Mouse (Mus musculus) liver, embryonic 16.5 days (tissue): ENCODE results near the gene Pon3. TPM values are rescaled to one million over a fixed set of nuclear protein-coding genes. Genes with fewer than 3 reads are reported as not detected.

ENCODE experiments used
- ATAC-seq: fragments of 200-750 bp; cut with Nextera tagmentation; 2 replicates; pipeline ENCODE4 v1.8.0; 2017; ENCODE audit warnings: low read depth, mild to moderate bottlenecking, moderate number of reproducible peaks, moderate library complexity
- H3K27ac ChIP-seq: fragments of 300-500 bp; sonication (generic); 2 replicates; pipeline ENCODE4 v1.5.1; 2014; ENCODE audit warnings: mild to moderate bottlenecking, low read length
- H3K27me3 ChIP-seq: fragments of 300-500 bp; sonication (generic); 2 replicates; pipeline ENCODE4 v1.6.1; 2014; ENCODE audit warnings: low read depth, low read length, mixed read lengths; ENCODE audit not compliant: control insufficient read depth, insufficient read depth
- H3K36me3 ChIP-seq: fragments of 300-500 bp; sonication (generic); 2 replicates; pipeline ENCODE4 v1.6.1; 2014; ENCODE audit warnings: mild to moderate bottlenecking; ENCODE audit not compliant: control insufficient read depth, insufficient read depth
- H3K4me1 ChIP-seq: fragments of 300-500 bp; sonication (generic); 2 replicates; pipeline ENCODE4 v1.6.1; 2014; ENCODE audit warnings: low read depth, low read length, mixed read lengths; ENCODE audit not compliant: control insufficient read depth
- H3K4me2 ChIP-seq: fragments of 300-500 bp; sonication (generic); 2 replicates; pipeline ENCODE4 v1.6.1; 2014; ENCODE audit warnings: low read depth, low read length, mixed read lengths
- H3K4me3 ChIP-seq: fragments of 300-500 bp; sonication (generic); 2 replicates; pipeline ENCODE4 v1.5.1; 2014; ENCODE audit warnings: low read depth, mild to moderate bottlenecking, low read length
- H3K9ac ChIP-seq: fragments of 300-500 bp; sonication (generic); 2 replicates; pipeline ENCODE4 v1.6.1; 2014; ENCODE audit warnings: low read depth, low read length
- H3K9me3 ChIP-seq: fragments of 300-500 bp; sonication (generic); replicated peaks from 2 replicates; pipeline ENCODE4 v1.6.1; 2016; ENCODE audit warnings: low read length; ENCODE audit not compliant: control insufficient read depth
- WGBS: fragments of 180-500 bp; shearing (Covaris S2); extraction: QIAGEN DNeasy Blood & Tissue Kit; methylation state at CpG from one replicate; pipeline ENCODE4 v1.1.7; 2014; ENCODE audit not compliant: insufficient replicate concordance; 5-methylcytosine and 5-hydroxymethylcytosine counted together
- polyA plus RNA-seq: library from polyadenylated mRNA; unstranded; fragments of >200 nt; fragmentation: Nextera tagmentation; extraction: Ambion mirVana; gene quantifications from 2 replicates; pipeline ENCODE4 v1.2.1, GENCODE M21; 2015

Pon3 gene
- polyA plus RNA-seq, 1 experiment from 2014 or later = 26.6 TPM

DNA sequence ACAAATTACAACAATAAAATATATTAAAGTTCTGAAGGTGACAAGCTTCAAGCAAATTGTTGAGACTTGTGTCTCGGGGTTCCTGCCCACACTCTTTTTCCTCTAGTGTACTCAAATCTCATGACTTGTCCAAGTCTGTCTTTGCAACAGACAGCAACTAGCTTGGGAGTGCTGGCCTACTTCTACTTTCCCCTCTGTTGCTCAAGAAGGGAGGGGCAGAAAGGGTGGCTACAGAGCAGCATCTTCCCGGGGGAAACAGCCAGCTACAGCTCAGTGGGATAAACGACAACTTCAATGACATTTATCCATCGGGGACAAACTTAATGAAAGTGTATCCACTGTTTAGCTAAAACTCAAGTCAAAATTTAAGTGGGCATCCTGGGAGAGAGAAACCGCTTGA lies 36.8 kb upstream of the Pon3 start:
- H3K36me3 ChIP-seq = peaks cover 4% of the 10 kb centered on the region
- peak overlapping the region; percentile 35; the same call in 1 of the 2 replicates for H3K9ac ChIP-seq
- ATAC-seq = no peak
- peak overlapping the region; percentile 21; the same call in 1 of the 2 replicates for H3K4me2 ChIP-seq
- peak overlapping the region; percentile 87 for H3K27ac ChIP-seq
- no peaks in the 10 kb centered on the region for H3K27me3 ChIP-seq
- H3K4me1 ChIP-seq = peaks cover 77% of the 10 kb centered on the region
- 72% methylated on average over 5 of the region's 5 CpGs for whole genome bisulfite sequencing
- H3K9me3 ChIP-seq = no peaks in the 10 kb centered on the region
- no peak overlapping the region for H3K4me3 ChIP-seq

DNA sequence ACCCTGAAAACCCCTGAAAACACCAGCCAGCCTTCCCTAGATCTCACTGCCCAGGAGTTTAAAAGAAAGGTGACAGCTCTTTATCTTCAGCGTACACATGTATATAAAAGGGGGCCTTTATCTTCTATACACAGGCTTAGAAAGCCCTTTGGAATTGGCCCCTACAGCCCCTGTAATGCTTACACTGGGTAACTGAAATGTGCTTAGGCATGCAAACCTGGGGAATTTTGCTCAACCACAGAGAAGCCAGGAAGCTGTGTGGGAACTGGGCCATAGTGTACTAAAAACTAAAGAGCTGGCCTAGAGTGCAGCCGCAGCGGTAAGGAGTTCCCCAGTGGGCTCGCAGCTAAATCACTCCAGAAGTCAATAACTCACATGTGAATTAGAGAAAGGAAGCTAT lies 35.4 kb upstream of the Pon3 start:
- 23% methylated on average over 4 of the region's 4 CpGs for WGBS
- peak overlapping the region; percentile 87 for H3K27ac ChIP-seq
- no peaks in the 10 kb centered on the region for H3K9me3 ChIP-seq
- H3K9ac ChIP-seq = peak overlapping the region; percentile 59
- H3K4me2 ChIP-seq = peak overlapping the region; percentile 67
- H3K4me1 ChIP-seq = peaks cover 84% of the 10 kb centered on the region
- ATAC-seq = peak; percentile 84
- H3K27me3 ChIP-seq = no peaks in the 10 kb centered on the region
- H3K4me3 ChIP-seq = peak overlapping the region; percentile 37
- peaks cover 4% of the 10 kb centered on the region for H3K36me3 ChIP-seq

DNA sequence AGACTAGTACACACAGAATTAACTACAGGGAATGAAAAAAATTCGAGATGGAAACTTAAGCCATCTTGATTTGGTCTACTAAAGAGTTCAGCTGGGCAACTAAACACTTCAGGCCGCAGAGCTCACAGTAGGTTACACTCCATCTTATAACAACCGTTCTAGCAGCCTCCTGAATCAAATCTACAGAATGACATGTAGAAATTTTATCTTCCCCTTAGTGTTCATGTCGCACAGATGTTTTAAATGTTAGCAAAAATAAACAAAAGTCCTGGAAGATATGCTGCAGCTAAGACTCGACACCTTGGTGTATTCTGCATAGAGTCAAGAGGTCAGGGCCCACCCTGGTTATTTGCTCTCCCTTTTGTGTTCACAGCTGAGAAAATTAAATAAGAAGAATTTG lies 31.8 kb upstream of the Pon3 start:
- WGBS = 33% methylated on average over 5 of the region's 5 CpGs
- Histone ChIP-seq H3K9ac (no peak overlapping the region), H3K4me2 (peak overlapping the region; percentile 33), H3K9me3 (no peaks in the 10 kb centered on the region), H3K27me3 (no peaks in the 10 kb centered on the region), H3K4me1 (peaks cover 61% of the 10 kb centered on the region), H3K27ac (peak overlapping the region; percentile 93), H3K36me3 (peaks cover 3% of the 10 kb centered on the region), H3K4me3 (no peak overlapping the region)
- ATAC-seq = peak; percentile 7; the same call in 1 of the 2 replicates

DNA sequence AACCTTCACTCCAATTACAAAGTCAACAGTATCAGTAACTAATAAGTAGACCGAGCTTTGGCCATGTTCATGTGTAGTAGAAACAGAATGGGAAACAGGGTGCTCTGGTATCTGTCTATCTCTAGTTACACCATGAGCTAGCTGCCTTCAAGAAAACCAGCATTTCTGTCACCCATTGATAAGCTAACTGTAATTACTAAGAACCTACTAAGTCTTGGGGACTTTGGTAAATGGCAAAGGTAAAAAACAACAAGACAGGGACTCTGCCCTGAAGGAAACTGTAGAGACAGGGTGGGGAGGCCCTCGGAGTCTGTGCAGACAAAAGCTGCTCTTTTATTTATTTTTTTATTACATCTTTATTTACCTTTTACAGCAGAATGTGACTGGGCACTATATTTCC lies 31.3 kb upstream of the Pon3 start:
- peak; percentile 83 for ATAC-seq
- H3K9ac ChIP-seq = 0 out of 2 replicates have a peak overlapping the region, but pooled peaks have one; percentile 5
- WGBS = 28% methylated on average over 2 of the region's 2 CpGs
- no peaks in the 10 kb centered on the region for H3K9me3 ChIP-seq
- H3K27ac ChIP-seq = peak overlapping the region; percentile 93
- H3K4me3 ChIP-seq = no peak overlapping the region
- H3K4me2 ChIP-seq = peak overlapping the region; percentile 33
- H3K36me3 ChIP-seq = peaks cover 8% of the 10 kb centered on the region
- no peaks in the 10 kb centered on the region for H3K27me3 ChIP-seq
- peaks cover 59% of the 10 kb centered on the region for H3K4me1 ChIP-seq

GRCm38 (mm10) chr6:5282418-5282817 lies 26.3 kb upstream of the Pon3 start:
- peaks cover 19% of the 10 kb centered on the region for H3K36me3 ChIP-seq
- H3K4me2 ChIP-seq = no peak overlapping the region
- no peak for ATAC-seq
- H3K9me3 ChIP-seq = no peaks in the 10 kb centered on the region
- WGBS = 86% methylated on average over 7 of the region's 7 CpGs
- no peak overlapping the region for H3K4me3 ChIP-seq
- H3K4me1 ChIP-seq = peaks cover 16% of the 10 kb centered on the region
- no peaks in the 10 kb centered on the region for H3K27me3 ChIP-seq
- peak overlapping the region; percentile 16; the same call in 1 of the 2 replicates for H3K9ac ChIP-seq
- peak overlapping the region; percentile 54; the same call in 1 of the 2 replicates for H3K27ac ChIP-seq

DNA sequence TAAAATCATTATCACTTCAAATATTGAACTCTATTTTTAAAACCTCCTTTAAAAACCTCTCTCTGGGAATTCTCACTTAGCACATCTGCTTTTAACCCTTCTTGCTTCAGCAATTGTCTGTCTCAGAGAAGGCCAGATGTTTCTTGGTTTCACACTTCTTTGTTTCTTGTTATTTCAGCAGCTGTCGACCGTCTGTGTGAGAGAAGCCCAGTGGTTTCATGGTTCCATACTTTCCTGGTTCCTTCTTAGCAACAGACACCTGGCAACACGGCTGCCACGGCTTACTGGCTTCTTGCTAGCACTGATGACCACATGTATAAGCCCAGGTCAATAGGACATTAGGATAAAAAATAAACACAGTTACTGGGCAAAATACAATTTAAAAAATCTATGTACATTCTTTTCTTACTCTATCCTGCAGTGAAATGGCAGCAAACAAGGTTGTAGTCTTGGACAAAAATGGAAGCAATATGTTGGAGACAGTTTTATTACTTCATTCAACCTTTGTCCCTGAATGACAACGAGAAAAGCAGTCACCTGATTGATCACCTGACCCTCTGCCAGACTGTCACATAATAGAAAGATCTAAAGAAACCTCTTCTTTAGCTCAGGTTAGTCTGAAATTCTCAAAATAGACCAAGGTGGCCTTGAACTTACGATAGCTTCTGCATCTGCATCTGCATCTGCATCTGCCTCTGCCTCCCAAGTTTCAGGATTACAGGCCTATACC lies 24.7 kb upstream of the Pon3 start:
- no peaks in the 10 kb centered on the region for H3K27me3 ChIP-seq
- H3K36me3 ChIP-seq = peaks cover 35% of the 10 kb centered on the region
- no peak for ATAC-seq
- H3K27ac ChIP-seq = no peak overlapping the region
- H3K9me3 ChIP-seq = no peaks in the 10 kb centered on the region
- 76% methylated on average over 6 of the region's 6 CpGs for WGBS
- no peak overlapping the region for H3K4me3 ChIP-seq
- H3K9ac ChIP-seq = no peak overlapping the region
- no peak overlapping the region for H3K4me2 ChIP-seq
- peaks cover 9% of the 10 kb centered on the region for H3K4me1 ChIP-seq

DNA sequence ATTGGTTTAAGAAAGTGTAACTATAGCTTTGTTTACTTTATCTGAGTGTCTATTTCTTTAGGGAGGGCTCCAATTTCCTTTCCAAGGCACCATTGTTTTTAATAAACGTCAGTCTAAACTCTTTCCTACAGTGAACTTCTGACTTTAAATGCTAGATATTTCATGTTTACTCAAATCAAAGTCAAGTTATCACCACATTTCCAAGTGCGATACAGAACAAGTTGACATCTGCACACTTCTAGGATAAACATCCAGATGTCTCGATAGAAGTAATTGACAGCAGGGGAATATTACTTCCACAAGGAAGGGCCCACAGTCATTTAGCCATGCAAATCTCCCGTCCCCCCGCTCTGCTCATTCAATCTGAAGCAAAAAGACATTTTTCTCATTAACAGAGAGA lies 21.9 kb upstream of the Pon3 start:
- WGBS = 75% methylated on average over 5 of the region's 5 CpGs
- ATAC-seq = no peak
- Histone ChIP-seq H3K4me3 (no peak overlapping the region), H3K9ac (no peak overlapping the region), H3K27me3 (no peaks in the 10 kb centered on the region), H3K36me3 (peaks cover 45% of the 10 kb centered on the region), H3K4me1 (peaks cover 6% of the 10 kb centered on the region), H3K9me3 (no peaks in the 10 kb centered on the region), H3K4me2 (no peak overlapping the region), H3K27ac (no peak overlapping the region)

- no peak overlapping the region for H3K4me3 ChIP-seq
- H3K9ac ChIP-seq = no peak overlapping the region
- no peak for ATAC-seq
- no peak overlapping the region for H3K27ac ChIP-seq
- H3K9me3 ChIP-seq = no peaks in the 10 kb centered on the region
- H3K4me2 ChIP-seq = no peak overlapping the region
- H3K4me1 ChIP-seq = no peaks in the 10 kb centered on the region
- WGBS = 92% methylated on average over 6 of the region's 6 CpGs
- H3K27me3 ChIP-seq = no peaks in the 10 kb centered on the region
- H3K36me3 ChIP-seq = peaks cover 59% of the 10 kb centered on the region
Observed at GRCm38 (mm10) chr6:5269641-5270040, 13.6 kb upstream of the Pon3 start.

DNA sequence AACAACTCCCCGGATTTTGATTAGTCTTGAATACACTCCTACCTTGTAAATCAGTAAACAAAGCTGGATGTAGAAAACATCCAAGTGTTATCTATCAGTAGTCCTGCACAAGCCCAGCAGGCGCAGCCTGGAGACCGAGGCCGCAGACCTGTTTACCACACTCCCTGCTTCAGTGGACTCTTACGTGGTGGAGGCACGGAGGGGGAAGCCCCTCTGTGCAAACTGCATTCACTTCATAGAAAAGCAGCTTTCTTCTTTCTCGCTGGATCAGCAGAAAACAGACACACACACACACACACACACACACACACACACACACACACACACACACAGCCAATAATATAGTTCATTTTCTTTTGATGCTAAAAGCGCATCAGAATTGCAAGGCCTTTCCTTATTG lies 8.7 kb upstream of the Pon3 start:
- no peak overlapping the region for H3K4me2 ChIP-seq
- WGBS = 87% methylated on average over 8 of the region's 8 CpGs
- H3K9ac ChIP-seq = no peak overlapping the region
- H3K27me3 ChIP-seq = no peaks in the 10 kb centered on the region
- H3K4me3 ChIP-seq = no peak overlapping the region
- H3K4me1 ChIP-seq = peaks cover 3% of the 10 kb centered on the region
- no peak overlapping the region for H3K27ac ChIP-seq
- ATAC-seq = no peak
- no peaks in the 10 kb centered on the region for H3K9me3 ChIP-seq
- H3K36me3 ChIP-seq = peaks cover 40% of the 10 kb centered on the region
